Mouse (Mus musculus): ENCODE data around the gene Tapt1.
"Not testable (repeated sequence)": the region's sequence is repeated elsewhere in the genome, so short reads cannot be mapped to it uniquely, and the experiment has no call there.

Gene Tapt1

GRCm38 (mm10) chr5:44143467-44144235, 82.8 kb downstream of the Tapt1 start:
- no peak for DNase-seq (ENCODE audit: low read depth in 2 of 2, low spot score in 2 of 2)

- no peak for DNase-seq (ENCODE audit: low read depth in 2 of 2, low spot score in 2 of 2)
Observed at GRCm38 (mm10) chr5:44127487-44127886, 98.9 kb downstream of the Tapt1 start.

GRCm38 (mm10) chr5:44126574-44126973, 99.9 kb downstream of the Tapt1 start:
- not testable (repeated sequence) for DNase-seq (ENCODE audit: low read depth in 2 of 2, low spot score in 2 of 2)

Measured in CD8-positive naive resting alpha-beta T cell, adult 2 months (primary cell).